Mouse (Mus musculus): ENCODE results near the gene Zbtb9.
"Not testable (repeated sequence)": the region's sequence is repeated elsewhere in the genome, so short reads cannot be mapped to it uniquely, and the experiment has no call there.

Zbtb9 gene

GRCm38 (mm10) chr17:26970221-26970620 lies 2.7 kb upstream of the Zbtb9 start:
- no peak for DNase-seq (ENCODE audit: inconsistent age in 2 of 2, low spot score in 1 of 2)

GRCm38 (mm10) chr17:26971247-26971905 lies 1.6 kb upstream of the Zbtb9 start:
- DNase-seq (ENCODE audit: inconsistent age in 2 of 2, low spot score in 1 of 2), result no peak

- no peak for DNase-seq (ENCODE audit: inconsistent age in 2 of 2, low spot score in 1 of 2)
Measured at GRCm38 (mm10) chr17:26972107-26972506, 860 bp upstream of the Zbtb9 start.

- DNase-seq (ENCODE audit: inconsistent age in 2 of 2, low spot score in 1 of 2), result no peak
Measured at GRCm38 (mm10) chr17:26974547-26974946, 1.6 kb downstream of the Zbtb9 start.

GRCm38 (mm10) chr17:26975415-26975814 lies 2.4 kb downstream of the Zbtb9 start:
- DNase-seq (ENCODE audit: inconsistent age in 2 of 2, low spot score in 1 of 2), result no peak

- DNase-seq (ENCODE audit: inconsistent age in 2 of 2, low spot score in 1 of 2), result not testable (repeated sequence)
Measured at GRCm38 (mm10) chr17:26977354-26977753, 4.4 kb downstream of the Zbtb9 start.

- DNase-seq (ENCODE audit: inconsistent age in 2 of 2, low spot score in 1 of 2), result no peak
Measured at GRCm38 (mm10) chr17:26979426-26979825, 6.5 kb downstream of the Zbtb9 start.

- DNase-seq (ENCODE audit: inconsistent age in 2 of 2, low spot score in 1 of 2), result no peak
Measured at GRCm38 (mm10) chr17:26981050-26981449, 8.1 kb downstream of the Zbtb9 start.

- no peak for DNase-seq (ENCODE audit: inconsistent age in 2 of 2, low spot score in 1 of 2)
Measured at GRCm38 (mm10) chr17:26983382-26983781, 10.4 kb downstream of the Zbtb9 start.

GRCm38 (mm10) chr17:26985503-26986179 lies 12.7 kb downstream of the Zbtb9 start:
- no peak for DNase-seq (ENCODE audit: inconsistent age in 2 of 2, low spot score in 1 of 2)

- DNase-seq (ENCODE audit: inconsistent age in 2 of 2, low spot score in 1 of 2), result no peak
Measured at GRCm38 (mm10) chr17:26990521-26990920, 17.6 kb downstream of the Zbtb9 start.

- peak; percentile 44 to 76 for DNase-seq (ENCODE audit: inconsistent age in 2 of 2, low spot score in 1 of 2)
Measured at GRCm38 (mm10) chr17:26994410-26994809, 21.4 kb downstream of the Zbtb9 start.

GRCm38 (mm10) chr17:26995006-26995405 lies 22.0 kb downstream of the Zbtb9 start:
- DNase-seq (ENCODE audit: inconsistent age in 2 of 2, low spot score in 1 of 2), result peak in 1 of 2 experiments; percentile 15

- peak in 1 of 2 experiments; percentile 12 for DNase-seq (ENCODE audit: inconsistent age in 2 of 2, low spot score in 1 of 2)
Measured at GRCm38 (mm10) chr17:26995562-26995961, 22.6 kb downstream of the Zbtb9 start.

- no peak for DNase-seq (ENCODE audit: inconsistent age in 2 of 2, low spot score in 1 of 2)
Measured at GRCm38 (mm10) chr17:26997661-26998060, 24.7 kb downstream of the Zbtb9 start.

GRCm38 (mm10) chr17:26998283-26998682 lies 25.3 kb downstream of the Zbtb9 start:
- DNase-seq (ENCODE audit: inconsistent age in 2 of 2, low spot score in 1 of 2), result no peak

GRCm38 (mm10) chr17:26999996-27000395 lies 27.0 kb downstream of the Zbtb9 start:
- peak in 1 of 2 experiments; percentile 30 for DNase-seq (ENCODE audit: inconsistent age in 2 of 2, low spot score in 1 of 2)

- DNase-seq (ENCODE audit: inconsistent age in 2 of 2, low spot score in 1 of 2), result peak in 1 of 2 experiments; percentile 60
Measured at GRCm38 (mm10) chr17:27001151-27001550, 28.2 kb downstream of the Zbtb9 start.

GRCm38 (mm10) chr17:27001889-27002288 lies 28.9 kb downstream of the Zbtb9 start:
- peak in 1 of 2 experiments; percentile 57 for DNase-seq (ENCODE audit: inconsistent age in 2 of 2, low spot score in 1 of 2)

GRCm38 (mm10) chr17:27004431-27004830 lies 31.5 kb downstream of the Zbtb9 start:
- peak; percentile 62 to 84 for DNase-seq (ENCODE audit: inconsistent age in 2 of 2, low spot score in 1 of 2)

- DNase-seq (ENCODE audit: inconsistent age in 2 of 2, low spot score in 1 of 2), result no peak
Measured at GRCm38 (mm10) chr17:27004903-27005485, 32.0 kb downstream of the Zbtb9 start.

GRCm38 (mm10) chr17:27005644-27006043 lies 32.7 kb downstream of the Zbtb9 start:
- DNase-seq (ENCODE audit: inconsistent age in 2 of 2, low spot score in 1 of 2), result peak in 1 of 2 experiments; percentile 16
